ENCODE assay signal across 8 mouse cellular contexts in the genomic region with DNA sequence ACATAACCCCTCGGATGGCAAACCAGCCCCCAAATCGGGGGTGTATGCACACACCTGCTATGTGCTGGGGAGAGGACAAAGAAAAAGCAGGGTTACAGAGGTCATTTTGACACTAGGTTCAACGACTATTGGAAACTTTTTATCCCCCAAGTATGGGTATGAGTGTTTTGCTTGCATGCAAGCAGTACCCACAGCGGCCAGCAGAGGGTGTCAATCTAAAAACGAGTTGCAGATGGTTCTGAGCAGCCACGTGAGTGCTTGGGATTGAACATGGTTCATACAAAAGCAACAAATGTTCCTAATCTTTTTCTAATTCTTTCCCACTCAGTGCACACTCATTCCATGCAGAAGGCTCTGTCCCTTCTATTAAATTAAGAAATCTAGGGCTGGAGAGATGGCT. TPM values are rescaled to one million over a fixed set of nuclear protein-coding genes. Genes with fewer than 3 reads are reported as not detected.
A peak's percentile ranks its signal among the peaks of the same experiment; 100 is the strongest.
DNase-seq lines count a peak whose midpoint lies in the region; ATAC-seq and TF ChIP-seq lines count a peak whose summit lies in the region.

No protein-coding gene starts in this region.

- H3K27me3 ChIP-seq in liver, embryonic 12.5 days (replicated peaks), result no peaks in the 10 kb centered on the region
- H3K27me3 ChIP-seq in limb, embryonic 14.5 days (ENCODE audit: control insufficient read depth, insufficient read depth, low read length), result no peaks in the 10 kb centered on the region

- H3K9ac ChIP-seq in liver, embryonic 12.5 days, result no peak overlapping the region
- H3K9ac ChIP-seq in limb, embryonic 14.5 days (ENCODE audit: low read depth, low read length, severe bottlenecking), result no peak overlapping the region

- WGBS in liver, embryonic 12.5 days (ENCODE audit: insufficient replicate concordance), result 31% methylated on average over 6 of the region's 6 CpGs
- 39% methylated on average over 6 of the region's 6 CpGs for WGBS in limb, embryonic 14.5 days

- H3K4me2 ChIP-seq in liver, embryonic 12.5 days, result no peak overlapping the region
- H3K4me2 ChIP-seq in limb, embryonic 14.5 days (replicated peaks; ENCODE audit: low read depth, low read length, severe bottlenecking), result no peak overlapping the region

- peak; percentile 82 for DNase-seq in liver
- peak; percentile 74 for DNase-seq in WW6 (ENCODE audit: low read depth, low spot score)
- DNase-seq in cerebellum, postnatal 36 days, result peak; percentile 64 to 70
- DNase-seq in heart, adult 9 months (ENCODE audit: low spot score in 2 of 2), result peak; percentile 23 to 52
- DNase-seq in limb, embryonic 14.5 days (ENCODE audit: low spot score), result peak; percentile 40
- peak; percentile 78 for DNase-seq in retina, postnatal 1 day
- peak; percentile 77 for DNase-seq in urinary bladder, postnatal 14 days (ENCODE audit: low spot score)

- no peaks in the 10 kb centered on the region for H3K9me3 ChIP-seq in liver, embryonic 12.5 days (replicated peaks)
- H3K9me3 ChIP-seq in limb, embryonic 14.5 days (ENCODE audit: control insufficient read depth, low read length), result no peaks in the 10 kb centered on the region

- ATAC-seq in liver, embryonic 12.5 days, result no peak
- ATAC-seq in limb, embryonic 14.5 days (ENCODE audit: low FRiP score, low read depth), result no peak

- H3K27ac ChIP-seq in liver, embryonic 12.5 days, result no peak overlapping the region
- no peak overlapping the region for H3K27ac ChIP-seq in limb, embryonic 14.5 days (replicated peaks; ENCODE audit: low read depth, low read length)

- peaks cover 15% of the 10 kb centered on the region for H3K4me1 ChIP-seq in liver, embryonic 12.5 days
- no peaks in the 10 kb centered on the region; the same call in 1 of the 2 replicates for H3K4me1 ChIP-seq in limb, embryonic 14.5 days (ENCODE audit: control insufficient read depth, insufficient read depth, low read length)

- H3K4me3 ChIP-seq in liver, embryonic 12.5 days, result no peak overlapping the region
- no peak overlapping the region for H3K4me3 ChIP-seq in limb, embryonic 14.5 days (replicated peaks; ENCODE audit: low read length)

- peaks cover 44% of the 10 kb centered on the region for H3K36me3 ChIP-seq in liver, embryonic 12.5 days
- peaks cover 32% of the 10 kb centered on the region for H3K36me3 ChIP-seq in limb, embryonic 14.5 days (ENCODE audit: control insufficient read depth, insufficient read depth, low read length)

- no peak for TF ChIP-seq POLR2A in limb, embryonic 14.5 days (IDR thresholded peaks at IDR 0.05; ENCODE audit: borderline replicate concordance, extremely low read depth, insufficient read depth, insufficient read length)

RNA-seq across cellular contexts. Expression of a gene that starts 4.4 kb away (rescaled TPM):
- 17.5 and 18.9 TPM in 2 replicates for polyA plus RNA-seq in liver, embryonic 12.5 days (2016; fragmentation: Nextera tagmentation; extraction: Ambion mirVana)
- 18.1 and 18.4 TPM in 2 replicates for polyA plus RNA-seq in limb, embryonic 14.5 days (2012; rRNA removed)
- 7.6 and 9.0 TPM in 2 replicates for polyA plus RNA-seq in limb, embryonic 14.5 days (2014; fragmentation: Nextera tagmentation; extraction: Ambion mirVana)

RNA-seq across cellular contexts. Expression of a gene that starts 4.5 kb away (rescaled TPM):
- 17.3 and 17.5 TPM in 2 replicates for polyA plus RNA-seq in liver, embryonic 12.5 days (2016; fragmentation: Nextera tagmentation; extraction: Ambion mirVana)
- polyA plus RNA-seq in limb, embryonic 14.5 days (2012; rRNA removed), result 53.7 and 70.4 TPM in 2 replicates
- 21.2 and 24.3 TPM in 2 replicates for polyA plus RNA-seq in limb, embryonic 14.5 days (2014; fragmentation: Nextera tagmentation; extraction: Ambion mirVana)

RNA-seq across cellular contexts. Expression of a gene that starts 16.9 kb away (rescaled TPM):
- 2.2 and 2.6 TPM in 2 replicates for polyA plus RNA-seq in liver, embryonic 12.5 days (2016; fragmentation: Nextera tagmentation; extraction: Ambion mirVana)
- polyA plus RNA-seq in limb, embryonic 14.5 days (2012; rRNA removed), result 7.3 and 8.5 TPM in 2 replicates
- polyA plus RNA-seq in limb, embryonic 14.5 days (2014; fragmentation: Nextera tagmentation; extraction: Ambion mirVana), result 9.2 and 10.3 TPM in 2 replicates

RNA-seq across cellular contexts. Expression of a gene that starts 18.5 kb away (rescaled TPM):
- 916 and 985 TPM in 2 replicates for polyA plus RNA-seq in liver, embryonic 12.5 days (2016; fragmentation: Nextera tagmentation; extraction: Ambion mirVana)
- 336 and 418 TPM in 2 replicates for polyA plus RNA-seq in limb, embryonic 14.5 days (2012; rRNA removed)
- polyA plus RNA-seq in limb, embryonic 14.5 days (2014; fragmentation: Nextera tagmentation; extraction: Ambion mirVana), result 1,041 and 1,088 TPM in 2 replicates

RNA-seq across cellular contexts. Expression of a gene that starts 52.3 kb away (rescaled TPM):
- 281 and 287 TPM in 2 replicates for polyA plus RNA-seq in liver, embryonic 12.5 days (2016; fragmentation: Nextera tagmentation; extraction: Ambion mirVana)
- 676 and 711 TPM in 2 replicates for polyA plus RNA-seq in limb, embryonic 14.5 days (2012; rRNA removed)
- polyA plus RNA-seq in limb, embryonic 14.5 days (2014; fragmentation: Nextera tagmentation; extraction: Ambion mirVana), result 826 and 834 TPM in 2 replicates
